Mouse (Mus musculus) B cell, adult 62 days (primary cell): ENCODE results near the gene Gpld1. TPM values are rescaled to one million over a fixed set of nuclear protein-coding genes. Genes with fewer than 3 reads are reported as not detected.

Experiments
- total RNA-seq: library from RNA; stranded (reverse); gene quantifications from 4 replicates; pipeline ENCODE4 v1.2.4, GENCODE M21; 2023

Gene Gpld1
- total RNA-seq = not detected in 4 replicates

DNA sequence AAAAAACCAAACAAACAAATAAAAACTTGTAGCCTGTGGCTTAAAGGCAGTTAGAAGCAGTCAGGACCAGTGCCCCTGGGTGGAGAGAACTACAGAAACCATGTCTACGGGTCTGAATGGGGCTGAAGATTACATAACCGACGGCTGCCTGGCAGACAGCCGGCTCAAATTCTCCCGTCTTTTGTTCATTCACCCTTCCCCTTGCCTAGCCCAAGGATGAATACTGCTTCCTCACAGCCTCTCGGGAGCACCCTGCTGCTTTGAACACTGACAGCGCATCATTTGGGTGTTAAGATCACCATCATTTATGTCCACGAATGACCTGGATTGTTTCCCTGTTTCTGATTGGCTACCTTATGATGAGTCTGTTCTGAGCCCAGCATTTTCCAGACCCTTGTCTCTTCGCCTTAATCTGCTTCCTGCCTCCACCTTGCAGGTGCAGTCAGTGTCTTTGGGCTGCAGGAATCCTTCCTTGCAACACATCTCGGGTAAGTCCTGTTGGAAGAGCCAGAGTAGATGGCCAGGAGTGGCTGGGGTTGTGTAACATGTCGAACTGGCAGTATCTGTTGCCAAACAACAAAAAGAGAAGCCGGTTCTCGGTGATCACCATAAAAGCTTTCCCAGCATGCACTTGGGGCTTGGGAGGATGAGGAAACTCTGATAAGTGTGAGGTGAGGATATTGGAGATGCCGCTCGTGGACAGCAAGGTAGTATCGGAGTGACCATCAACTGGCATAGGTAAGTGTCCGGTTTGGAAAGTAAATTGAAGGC lies at the start of gene Gpld1:
TSS of gene Gpld1 (plus strand) at position 641 of the 771 bp plus-strand sequence.

GRCm38 (mm10) chr13:24937108-24937838 lies 5.7 kb upstream of the Gpld1 start, which contains the start of gene Aldh5a1:
Gene Aldh5a1 (minus strand): TSS chr13:24937661.

GRCm38 (mm10) chr13:25019793-25020539 lies 77.0 kb downstream of the Gpld1 start, which contains the start of gene Mrs2:
Gene Mrs2 (minus strand): TSS chr13:25020379.

Other genes starting within 250 kb of the Gpld1 start
- gene Armh2, start 201.9 kb upstream of the Gpld1 start, total RNA-seq = 0.95 to 2.2 TPM (median 1.8 TPM) in 4 replicates
- gene Gmnn, start 181.2 kb upstream of the Gpld1 start, total RNA-seq = 7.3 to 10.8 TPM (median 8.7 TPM) in 4 replicates
- 145 to 172 TPM (median 155 TPM) in 4 replicates for gene BC005537, start 141.5 kb upstream of the Gpld1 start, total RNA-seq
- 14.4 to 22.0 TPM (median 17.4 TPM) in 4 replicates for gene Acot13, start 111.6 kb upstream of the Gpld1 start, total RNA-seq
- 61.6 to 68.9 TPM (median 67.0 TPM) in 4 replicates for gene Tdp2, start 111.5 kb upstream of the Gpld1 start, total RNA-seq
- not detected in 4 replicates for gene D130043K22Rik, start 98.0 kb upstream of the Gpld1 start, total RNA-seq
- 0.09 to 0.36 TPM (median 0.14 TPM) in 3 of 4 replicates, not detected in the other for gene Aldh5a1, start 5.5 kb upstream of the Gpld1 start, total RNA-seq
- gene Mrs2, start 77.2 kb downstream of the Gpld1 start, total RNA-seq = 46.5 to 52.3 TPM (median 46.8 TPM) in 4 replicates
- gene Dcdc2a, start 112.9 kb downstream of the Gpld1 start, total RNA-seq = not detected in 4 replicates